In genomic region chr11:69899870-69900269, GRCm38 (mm10) we compare ENCODE assay signal across 8 mouse cellular contexts. TPM values are rescaled to one million over a fixed set of nuclear protein-coding genes. Genes with fewer than 3 reads are reported as not detected.
DNase-seq lines count a peak whose midpoint lies in the region; ATAC-seq lines count a peak whose summit lies in the region.

No protein-coding gene starts in this region.

- ATAC-seq in heart, embryonic 16.5 days (replicated peaks; ENCODE audit: extremely low read depth, insufficient read depth, low FRiP score), result no peak
- ATAC-seq in embryonic facial prominence, embryonic 11.5 days (replicated peaks; ENCODE audit: insufficient number of reproducible peaks, low FRiP score, low TSS enrichment, low read depth), result no peak
- ATAC-seq in hindbrain, embryonic 13.5 days (ENCODE audit: low FRiP score), result no peak
- ATAC-seq in midbrain, embryonic 12.5 days (ENCODE audit: low FRiP score, low read depth), result no peak

- intact Hi-C loops in heart, postnatal 36 days (cut with DNase I), result no loop called here
- intact Hi-C loops in gastrocnemius, postnatal 36 days (cut with DNase I), result no loop called here

- peaks cover 12% of the 10 kb centered on the region for H3K36me3 ChIP-seq in heart, embryonic 16.5 days (ENCODE audit: control insufficient read depth, insufficient read depth)
- peaks cover 8% of the 10 kb centered on the region for H3K36me3 ChIP-seq in embryonic facial prominence, embryonic 11.5 days (replicated peaks; ENCODE audit: control insufficient read depth, insufficient read depth, low read depth, low read length)
- peaks cover 21% of the 10 kb centered on the region for H3K36me3 ChIP-seq in hindbrain, embryonic 13.5 days
- H3K36me3 ChIP-seq in midbrain, embryonic 12.5 days, result peaks cover 20% of the 10 kb centered on the region

- peak overlapping the region; percentile 83 for H3K9ac ChIP-seq in heart, embryonic 16.5 days (ENCODE audit: low read length)
- peak overlapping the region; percentile 98 for H3K9ac ChIP-seq in embryonic facial prominence, embryonic 11.5 days (replicated peaks; ENCODE audit: low read length)
- peak overlapping the region; percentile 97 for H3K9ac ChIP-seq in hindbrain, embryonic 13.5 days
- H3K9ac ChIP-seq in midbrain, embryonic 12.5 days (replicated peaks), result peak overlapping the region; percentile 95

- no peaks in the 10 kb centered on the region for H3K9me3 ChIP-seq in heart, embryonic 16.5 days (replicated peaks; ENCODE audit: control insufficient read depth, low read length)
- H3K9me3 ChIP-seq in embryonic facial prominence, embryonic 11.5 days (replicated peaks; ENCODE audit: control insufficient read depth, low read length), result no peaks in the 10 kb centered on the region
- no peaks in the 10 kb centered on the region for H3K9me3 ChIP-seq in hindbrain, embryonic 13.5 days
- H3K9me3 ChIP-seq in midbrain, embryonic 12.5 days, result no peaks in the 10 kb centered on the region

- no peak overlapping the region for H3K27ac ChIP-seq in heart, embryonic 16.5 days (ENCODE audit: low read length)
- no peak overlapping the region for H3K27ac ChIP-seq in embryonic facial prominence, embryonic 11.5 days (replicated peaks; ENCODE audit: low read depth, low read length)
- H3K27ac ChIP-seq in hindbrain, embryonic 13.5 days, result peak overlapping the region; percentile 99; the same call in 1 of the 2 replicates
- no peak overlapping the region for H3K27ac ChIP-seq in midbrain, embryonic 12.5 days (replicated peaks)

- peak overlapping the region; percentile 78 for H3K4me3 ChIP-seq in heart, embryonic 16.5 days (ENCODE audit: low read length)
- H3K4me3 ChIP-seq in embryonic facial prominence, embryonic 11.5 days (ENCODE audit: low read depth, low read length), result peak overlapping the region; percentile 92
- peak overlapping the region; percentile 89 for H3K4me3 ChIP-seq in hindbrain, embryonic 13.5 days
- H3K4me3 ChIP-seq in midbrain, embryonic 12.5 days, result peak overlapping the region; percentile 94

- 19% methylated on average over 4 of the region's 4 CpGs for WGBS in heart, embryonic 16.5 days
- 15% methylated on average over 4 of the region's 4 CpGs for WGBS in embryonic facial prominence, embryonic 11.5 days
- 35% methylated on average over 4 of the region's 4 CpGs for WGBS in hindbrain, embryonic 13.5 days
- WGBS in midbrain, embryonic 12.5 days, result 27% methylated on average over 4 of the region's 4 CpGs

- peak overlapping the region; percentile 80 for H3K4me2 ChIP-seq in heart, embryonic 16.5 days (ENCODE audit: low read depth, low read length)
- peak overlapping the region; percentile 95 for H3K4me2 ChIP-seq in embryonic facial prominence, embryonic 11.5 days (ENCODE audit: low read depth, low read length)
- peak overlapping the region; percentile 94 for H3K4me2 ChIP-seq in hindbrain, embryonic 13.5 days
- H3K4me2 ChIP-seq in midbrain, embryonic 12.5 days (replicated peaks), result peak overlapping the region; percentile 82

- H3K27me3 ChIP-seq in heart, embryonic 16.5 days (ENCODE audit: control insufficient read depth, insufficient read depth, low read length), result no peaks in the 10 kb centered on the region
- no peaks in the 10 kb centered on the region for H3K27me3 ChIP-seq in embryonic facial prominence, embryonic 11.5 days (ENCODE audit: control insufficient read depth, insufficient read depth, low read length)
- no peaks in the 10 kb centered on the region for H3K27me3 ChIP-seq in hindbrain, embryonic 13.5 days
- H3K27me3 ChIP-seq in midbrain, embryonic 12.5 days, result no peaks in the 10 kb centered on the region

- H3K4me1 ChIP-seq in heart, embryonic 16.5 days (ENCODE audit: control insufficient read depth, insufficient read depth, low read length), result peaks cover 13% of the 10 kb centered on the region
- H3K4me1 ChIP-seq in embryonic facial prominence, embryonic 11.5 days (ENCODE audit: control insufficient read depth, insufficient read depth, low read length), result peaks cover 4% of the 10 kb centered on the region; the same call in 1 of the 2 replicates
- peaks cover 36% of the 10 kb centered on the region for H3K4me1 ChIP-seq in hindbrain, embryonic 13.5 days (replicated peaks)
- peaks cover 27% of the 10 kb centered on the region for H3K4me1 ChIP-seq in midbrain, embryonic 12.5 days

- DNase-seq in heart, postnatal 36 days, result no peak
- DNase-seq in embryonic facial prominence, embryonic 11.5 days (ENCODE audit: low spot score), result peak; percentile 43
- DNase-seq in adrenal gland, postnatal 10 days, result no peak
- DNase-seq in right cerebral cortex, postnatal 10 days (ENCODE audit: low spot score in 2 of 2), result no peak
- DNase-seq in gastrocnemius, postnatal 36 days, result no peak

RNA-seq across cellular contexts. Expression of gene 2810408A11Rik, which starts 0.9 kb away (rescaled TPM):
- polyA plus RNA-seq in heart, embryonic 16.5 days (2015; fragmentation: Nextera tagmentation; extraction: Ambion mirVana), result 4.1 and 4.4 TPM in 2 replicates
- total RNA-seq in heart, postnatal 36 days (2021), result under 1 TPM; 0.73 to 0.89 TPM
- polyA plus RNA-seq in embryonic facial prominence, embryonic 11.5 days (2014; fragmentation: Nextera tagmentation; extraction: Ambion mirVana), result 17.6 and 20.7 TPM in 2 replicates
- 10.3 and 11.7 TPM in 2 replicates for polyA plus RNA-seq in hindbrain, embryonic 13.5 days (2015; fragmentation: Nextera tagmentation; extraction: Ambion mirVana)
- polyA plus RNA-seq in midbrain, embryonic 12.5 days (2016; fragmentation: Nextera tagmentation; extraction: Ambion mirVana), result 21.8 and 23.2 TPM in 2 replicates
- 1 to 10 TPM; 3.1 to 3.2 TPM for total RNA-seq in adrenal gland, postnatal 10 days (2021)
- total RNA-seq in gastrocnemius, postnatal 36 days (2021), result under 1 TPM in 1 of 2 experiments, not detected in 1; 0.59 TPM

RNA-seq across cellular contexts. Expression of gene Neurl4, which starts 1.0 kb away (rescaled TPM):
- 7.4 and 8.7 TPM in 2 replicates for polyA plus RNA-seq in heart, embryonic 16.5 days (2015; fragmentation: Nextera tagmentation; extraction: Ambion mirVana)
- total RNA-seq in heart, postnatal 36 days (2021), result 10 to 100 TPM; 40.2 to 47.4 TPM
- polyA plus RNA-seq in embryonic facial prominence, embryonic 11.5 days (2014; fragmentation: Nextera tagmentation; extraction: Ambion mirVana), result 11.5 and 13.8 TPM in 2 replicates
- 18.8 and 22.6 TPM in 2 replicates for polyA plus RNA-seq in hindbrain, embryonic 13.5 days (2015; fragmentation: Nextera tagmentation; extraction: Ambion mirVana)
- 17.4 and 19.3 TPM in 2 replicates for polyA plus RNA-seq in midbrain, embryonic 12.5 days (2016; fragmentation: Nextera tagmentation; extraction: Ambion mirVana)
- 10 to 100 TPM; 33.6 to 48.1 TPM for total RNA-seq in adrenal gland, postnatal 10 days (2021)
- total RNA-seq in gastrocnemius, postnatal 36 days (2021), result 10 to 100 TPM; 22.9 to 23.1 TPM

RNA-seq across cellular contexts. Expression of gene Acap1, which starts 4.5 kb away (rescaled TPM):
- polyA plus RNA-seq in heart, embryonic 16.5 days (2015; fragmentation: Nextera tagmentation; extraction: Ambion mirVana), result 10.8 and 19.9 TPM in 2 replicates
- under 1 TPM; 0.78 to 0.89 TPM for total RNA-seq in heart, postnatal 36 days (2021)
- polyA plus RNA-seq in embryonic facial prominence, embryonic 11.5 days (2014; fragmentation: Nextera tagmentation; extraction: Ambion mirVana), result 0.56 and 0.60 TPM in 2 replicates
- 0.17 and 0.52 TPM in 2 replicates for polyA plus RNA-seq in hindbrain, embryonic 13.5 days (2015; fragmentation: Nextera tagmentation; extraction: Ambion mirVana)
- polyA plus RNA-seq in midbrain, embryonic 12.5 days (2016; fragmentation: Nextera tagmentation; extraction: Ambion mirVana), result 0.50 and 0.73 TPM in 2 replicates
- 1 to 10 TPM; 4.3 to 4.7 TPM for total RNA-seq in adrenal gland, postnatal 10 days (2021)
- total RNA-seq in gastrocnemius, postnatal 36 days (2021), result 1 to 10 TPM in 1 of 2 experiments, under 1 TPM in 1; 0.27 to 1.1 TPM

RNA-seq across cellular contexts. Expression of gene Gps2, which starts 13.8 kb away (rescaled TPM):
- polyA plus RNA-seq in heart, embryonic 16.5 days (2015; fragmentation: Nextera tagmentation; extraction: Ambion mirVana), result 50.1 and 51.2 TPM in 2 replicates
- 10 to 100 TPM; 28.2 to 32.1 TPM for total RNA-seq in heart, postnatal 36 days (2021)
- 76.2 and 81.8 TPM in 2 replicates for polyA plus RNA-seq in embryonic facial prominence, embryonic 11.5 days (2014; fragmentation: Nextera tagmentation; extraction: Ambion mirVana)
- 72.4 and 77.3 TPM in 2 replicates for polyA plus RNA-seq in hindbrain, embryonic 13.5 days (2015; fragmentation: Nextera tagmentation; extraction: Ambion mirVana)
- polyA plus RNA-seq in midbrain, embryonic 12.5 days (2016; fragmentation: Nextera tagmentation; extraction: Ambion mirVana), result 93.1 and 97.6 TPM in 2 replicates
- total RNA-seq in adrenal gland, postnatal 10 days (2021), result 10 to 100 TPM; 42.3 to 43.1 TPM
- total RNA-seq in gastrocnemius, postnatal 36 days (2021), result 10 to 100 TPM; 33.9 to 42.5 TPM

RNA-seq across cellular contexts. Expression of gene Kctd11, which starts 18.7 kb away (rescaled TPM):
- 3.9 and 4.3 TPM in 2 replicates for polyA plus RNA-seq in heart, embryonic 16.5 days (2015; fragmentation: Nextera tagmentation; extraction: Ambion mirVana)
- 1 to 10 TPM; 2.6 to 2.8 TPM for total RNA-seq in heart, postnatal 36 days (2021)
- 3.2 and 3.5 TPM in 2 replicates for polyA plus RNA-seq in embryonic facial prominence, embryonic 11.5 days (2014; fragmentation: Nextera tagmentation; extraction: Ambion mirVana)
- 2.0 and 2.5 TPM in 2 replicates for polyA plus RNA-seq in hindbrain, embryonic 13.5 days (2015; fragmentation: Nextera tagmentation; extraction: Ambion mirVana)
- 2.7 and 3.3 TPM in 2 replicates for polyA plus RNA-seq in midbrain, embryonic 12.5 days (2016; fragmentation: Nextera tagmentation; extraction: Ambion mirVana)
- total RNA-seq in adrenal gland, postnatal 10 days (2021), result 1 to 10 TPM; 4.1 to 4.2 TPM
- total RNA-seq in gastrocnemius, postnatal 36 days (2021), result 1 to 10 TPM; 1.3 to 1.5 TPM
